Mouse (Mus musculus) stomach, embryonic 16.5 days (tissue): ENCODE measurements at regions not wholly inside any gene's neighbourhood (a gene's known extent, or its start where the extent isn't known, plus 50 kb on each side); places are given as distances from the start of the nearest gene placed in this dataset.

Experiments used
- ATAC-seq: fragments of 200-750 bp; cut with Nextera tagmentation; 2 replicates; pipeline ENCODE4 v1.8.0; 2017; ENCODE audit warnings: moderate number of reproducible peaks, moderate TSS enrichment; ENCODE audit not compliant: insufficient read depth, low FRiP score
- H3K27ac ChIP-seq: fragments of 300-500 bp; sonication (generic); 2 replicates; pipeline ENCODE4 v1.5.1; 2014; ENCODE audit warnings: low read length
- H3K27me3 ChIP-seq: fragments of 300-500 bp; sonication (generic); 2 replicates; pipeline ENCODE4 v1.6.1; 2014; ENCODE audit warnings: low read length, control low read depth, mixed read lengths; ENCODE audit not compliant: control insufficient read depth, insufficient read depth
- H3K36me3 ChIP-seq: fragments of 300-500 bp; sonication (generic); 2 replicates; pipeline ENCODE4 v1.6.1; 2014; ENCODE audit warnings: low read length; ENCODE audit not compliant: control insufficient read depth, insufficient read depth
- H3K4me1 ChIP-seq: fragments of 300-500 bp; sonication (generic); 2 replicates; pipeline ENCODE4 v1.6.1; 2014; ENCODE audit warnings: low read length, control low read depth, mixed read lengths; ENCODE audit not compliant: control insufficient read depth, insufficient read depth
- H3K4me2 ChIP-seq: fragments of 300-500 bp; sonication (generic); 2 replicates; pipeline ENCODE4 v1.6.1; 2014; ENCODE audit warnings: low read depth, low read length, mixed read lengths
- H3K4me3 ChIP-seq: fragments of 300-500 bp; sonication (generic); replicated peaks from 2 replicates; pipeline ENCODE4 v1.5.1; 2014; ENCODE audit warnings: mild to moderate bottlenecking, low read length
- H3K9ac ChIP-seq: fragments of 300-500 bp; sonication (generic); 2 replicates; pipeline ENCODE4 v1.6.1; 2014; ENCODE audit warnings: low read length
- H3K9me3 ChIP-seq: fragments of 300-500 bp; sonication (generic); replicated peaks from 2 replicates; pipeline ENCODE4 v1.6.1; 2016; ENCODE audit warnings: low read length, control low read depth; ENCODE audit not compliant: control insufficient read depth
- WGBS: fragments of 180-500 bp; shearing (Covaris S2); extraction: QIAGEN DNeasy Blood & Tissue Kit; methylation state at CpG from one replicate; pipeline ENCODE4 v1.1.7; 2014; 5-methylcytosine and 5-hydroxymethylcytosine counted together

DNA sequence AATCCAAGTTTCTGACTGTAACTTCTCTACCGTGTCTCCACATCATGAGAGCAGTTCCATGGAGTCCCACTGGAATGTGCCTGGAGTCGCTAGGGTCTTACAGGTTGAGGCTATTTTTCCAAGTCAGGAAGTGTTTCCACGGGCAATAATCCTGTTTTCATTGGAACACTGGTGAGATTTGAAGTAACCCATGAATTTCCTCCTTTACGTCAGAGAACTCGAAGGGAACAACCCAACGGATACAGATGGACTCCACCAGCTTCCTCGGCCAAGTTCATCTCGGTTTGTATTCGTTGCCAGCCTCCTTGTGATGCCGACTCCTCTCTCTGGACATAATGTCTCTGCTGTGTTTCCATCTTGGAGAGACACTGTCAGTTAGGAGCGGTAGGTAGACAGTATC is 237.4 kb upstream of the Ankrd55 start:
- no peak for ATAC-seq
- H3K4me2 ChIP-seq = no peak overlapping the region
- WGBS = 92% methylated on average over 11 of the region's 11 CpGs
- no peaks in the 10 kb centered on the region for H3K36me3 ChIP-seq
- H3K9ac ChIP-seq = no peak overlapping the region
- no peak overlapping the region for H3K27ac ChIP-seq
- no peak overlapping the region for H3K4me3 ChIP-seq
- H3K9me3 ChIP-seq = no peaks in the 10 kb centered on the region
- peaks cover 4% of the 10 kb centered on the region; the same call in 1 of the 2 replicates for H3K4me1 ChIP-seq
- H3K27me3 ChIP-seq = no peaks in the 10 kb centered on the region

DNA sequence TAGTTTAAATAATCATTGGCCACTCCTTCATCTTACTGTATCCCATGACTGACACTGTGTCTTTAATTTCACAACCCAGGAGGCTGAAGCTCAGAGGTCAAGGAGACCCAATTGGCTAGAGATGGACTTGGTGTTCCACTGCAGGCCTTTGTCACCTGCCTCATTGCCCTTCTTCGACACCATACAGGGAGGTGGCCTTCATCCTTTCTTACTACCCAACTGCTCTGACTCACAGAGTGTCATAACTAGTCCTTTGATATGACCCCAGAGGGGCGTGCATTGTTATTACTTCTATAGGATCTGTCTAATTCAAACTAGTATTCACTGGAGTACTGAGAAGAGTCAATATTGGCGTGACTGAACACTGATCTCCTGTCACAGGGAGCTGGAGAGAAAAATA is 236.2 kb upstream of the Ankrd55 start:
- Histone ChIP-seq H3K36me3 (no peaks in the 10 kb centered on the region), H3K27ac (no peak overlapping the region), H3K9ac (no peak overlapping the region), H3K9me3 (no peaks in the 10 kb centered on the region), H3K4me2 (no peak overlapping the region), H3K27me3 (no peaks in the 10 kb centered on the region), H3K4me1 (peaks cover 4% of the 10 kb centered on the region; the same call in 1 of the 2 replicates), H3K4me3 (no peak overlapping the region)
- no peak for ATAC-seq
- WGBS = 73% methylated on average over 3 of the region's 3 CpGs

DNA sequence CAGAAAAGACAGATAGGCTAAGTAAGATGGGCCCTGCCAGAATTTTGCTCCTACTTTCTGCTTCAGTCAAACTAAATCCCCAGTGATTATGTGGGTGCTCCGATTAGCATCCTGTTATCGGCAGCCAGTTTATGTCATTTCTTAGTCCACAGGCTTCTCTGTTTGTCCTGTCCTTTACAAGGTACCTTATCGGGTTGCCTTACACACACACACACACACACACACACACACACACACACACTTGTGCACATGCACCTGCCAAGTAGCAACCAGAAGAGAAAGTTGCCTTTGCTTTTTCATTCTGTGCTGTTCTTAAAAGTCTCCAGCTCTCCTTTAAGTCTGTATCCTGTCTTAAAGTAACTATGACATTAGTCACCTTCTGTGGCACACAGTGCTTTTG is 235.8 kb upstream of the Ankrd55 start:
- 69% methylated on average over 3 of the region's 3 CpGs for WGBS

GRCm38 (mm10) chr13:112054879-112055371 is 233.3 kb upstream of the Ankrd55 start:
- Histone ChIP-seq H3K9ac (no peak overlapping the region), H3K36me3 (no peaks in the 10 kb centered on the region), H3K27me3 (no peaks in the 10 kb centered on the region), H3K4me1 (peaks cover 4% of the 10 kb centered on the region; the same call in 1 of the 2 replicates), H3K4me2 (no peak overlapping the region), H3K4me3 (no peak overlapping the region), H3K9me3 (no peaks in the 10 kb centered on the region), H3K27ac (no peak overlapping the region)
- ATAC-seq = no peak
- WGBS = 75% methylated on average over 6 of the region's 6 CpGs

More for the DNA sequence above, 235.8 kb upstream of the Ankrd55 start:
- Histone ChIP-seq H3K4me3 (no peak overlapping the region), H3K4me2 (no peak overlapping the region), H3K9me3 (no peaks in the 10 kb centered on the region), H3K4me1 (peaks cover 4% of the 10 kb centered on the region; the same call in 1 of the 2 replicates), H3K27ac (no peak overlapping the region), H3K27me3 (no peaks in the 10 kb centered on the region), H3K36me3 (no peaks in the 10 kb centered on the region), H3K9ac (no peak overlapping the region)
- ATAC-seq = no peak

DNA sequence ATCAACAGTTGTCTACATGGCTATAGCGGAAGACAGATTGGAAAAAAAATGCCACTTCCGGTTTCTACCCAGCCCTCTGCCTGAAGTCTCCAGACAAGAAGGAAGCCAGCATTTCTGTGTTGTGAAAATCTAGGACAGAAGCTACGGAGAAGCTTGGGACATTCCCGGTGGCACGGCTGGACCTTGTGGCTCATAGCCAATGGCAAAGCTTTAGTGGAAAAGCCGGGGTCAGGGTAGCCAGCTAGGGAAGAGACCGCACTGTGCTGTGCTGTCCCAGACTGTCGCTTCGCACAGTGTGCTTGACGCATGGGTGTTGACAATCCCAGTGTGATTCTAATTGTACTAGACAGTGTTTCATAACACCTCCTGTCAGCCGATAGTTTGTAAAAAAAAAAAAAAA is 230.0 kb upstream of the Ankrd55 start:
- no peak for ATAC-seq
- Histone ChIP-seq H3K27me3 (no peaks in the 10 kb centered on the region), H3K27ac (no peak overlapping the region), H3K4me2 (no peak overlapping the region), H3K9ac (no peak overlapping the region), H3K4me3 (no peak overlapping the region), H3K9me3 (no peaks in the 10 kb centered on the region), H3K4me1 (peaks cover 3% of the 10 kb centered on the region; the same call in 1 of the 2 replicates), H3K36me3 (no peaks in the 10 kb centered on the region)
- 71% methylated on average over 11 of the region's 11 CpGs for WGBS

DNA sequence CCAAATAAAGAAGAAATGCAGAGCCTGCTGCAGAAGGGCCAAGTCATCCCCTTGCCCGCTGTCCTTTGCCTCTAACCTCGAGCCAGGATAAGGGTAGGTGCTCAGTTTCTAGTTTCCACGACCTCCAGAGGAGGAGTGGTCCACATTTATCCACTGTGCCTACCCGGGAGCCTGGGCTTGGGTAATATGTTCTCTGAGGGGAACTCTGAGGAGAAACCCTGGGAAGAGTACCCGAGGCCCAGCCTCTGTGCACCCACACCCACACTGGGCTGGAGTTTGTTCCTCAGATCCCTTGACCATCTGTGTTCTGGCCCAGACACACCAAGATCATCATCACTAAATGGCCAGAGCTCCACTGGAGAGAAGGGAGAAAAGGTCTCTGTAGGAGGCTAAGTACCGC is 229.5 kb upstream of the Ankrd55 start:
- no peak for ATAC-seq
- Histone ChIP-seq H3K4me3 (no peak overlapping the region), H3K27ac (no peak overlapping the region), H3K4me2 (no peak overlapping the region), H3K9me3 (no peaks in the 10 kb centered on the region), H3K36me3 (no peaks in the 10 kb centered on the region), H3K4me1 (peaks cover 8% of the 10 kb centered on the region), H3K27me3 (no peaks in the 10 kb centered on the region), H3K9ac (no peak overlapping the region)
- 80% methylated on average over 6 of the region's 6 CpGs for WGBS

GRCm38 (mm10) chr13:112062024-112062423 is 226.2 kb upstream of the Ankrd55 start:
- Histone ChIP-seq H3K9ac (no peak overlapping the region), H3K9me3 (no peaks in the 10 kb centered on the region), H3K4me3 (no peak overlapping the region), H3K36me3 (no peaks in the 10 kb centered on the region), H3K27ac (no peak overlapping the region), H3K4me1 (peaks cover 9% of the 10 kb centered on the region), H3K4me2 (no peak overlapping the region), H3K27me3 (no peaks in the 10 kb centered on the region)
- no peak for ATAC-seq
- 76% methylated on average over 8 of the region's 8 CpGs for WGBS

DNA sequence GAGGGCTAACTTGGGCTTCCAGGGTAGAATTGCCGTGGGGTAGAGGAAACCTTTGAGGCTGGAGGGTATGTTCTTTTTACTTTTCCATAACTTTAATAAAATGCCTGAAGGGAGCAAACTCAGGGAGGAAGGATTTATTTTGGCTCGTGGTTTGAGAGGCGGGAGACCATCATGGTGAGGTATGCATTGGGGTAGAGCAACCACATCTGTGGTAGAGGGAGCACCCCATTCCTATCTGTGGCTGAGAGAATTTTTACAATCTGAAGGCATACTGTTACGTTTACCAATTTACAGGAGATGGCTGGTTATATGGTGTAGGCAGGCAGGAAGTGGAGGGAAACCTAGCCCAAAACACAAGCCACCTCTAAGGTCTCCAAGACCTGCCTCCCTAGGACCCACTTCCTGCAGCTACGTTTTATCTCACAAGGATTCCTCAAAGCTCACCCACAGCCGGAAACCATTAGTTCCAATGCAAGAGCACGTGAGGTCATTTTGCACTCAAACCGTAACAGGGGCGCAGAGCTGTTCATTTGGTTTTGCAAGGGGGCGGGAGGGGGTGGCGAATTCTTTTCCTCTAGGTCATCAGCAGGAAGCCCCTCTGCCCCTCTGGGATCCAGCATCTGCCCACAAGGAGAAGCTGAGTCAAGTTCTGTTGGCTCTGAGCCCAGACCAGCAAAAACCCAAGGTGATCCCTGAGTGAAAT is 224.7 kb upstream of the Ankrd55 start:
- Histone ChIP-seq H3K4me1 (peaks cover 9% of the 10 kb centered on the region), H3K4me3 (no peak overlapping the region), H3K27me3 (no peaks in the 10 kb centered on the region), H3K36me3 (no peaks in the 10 kb centered on the region), H3K27ac (no peak overlapping the region), H3K9me3 (no peaks in the 10 kb centered on the region), H3K4me2 (no peak overlapping the region), H3K9ac (no peak overlapping the region)
- 42% methylated on average over 11 of the region's 11 CpGs for WGBS
- no peak for ATAC-seq

- Histone ChIP-seq H3K36me3 (no peaks in the 10 kb centered on the region), H3K4me2 (no peak overlapping the region), H3K4me1 (peaks cover 9% of the 10 kb centered on the region), H3K27me3 (no peaks in the 10 kb centered on the region), H3K9me3 (no peaks in the 10 kb centered on the region), H3K9ac (no peak overlapping the region), H3K27ac (no peak overlapping the region), H3K4me3 (no peak overlapping the region)
- ATAC-seq = no peak
- 68% methylated on average over 10 of the region's 10 CpGs for WGBS
Observed at GRCm38 (mm10) chr13:112064681-112065080, 223.6 kb upstream of the Ankrd55 start.
